Mouse (Mus musculus) liver, adult 2 months (tissue): Measurements from ENCODE around the gene Gm28035. TPM values are rescaled to one million over a fixed set of nuclear protein-coding genes. Genes with fewer than 3 reads are reported as not detected.

Experiments
- DNase-seq: peaks from one replicate; pipeline ENCODE4 v3.0.0-alpha.2; 2011; ENCODE audit warnings: low read depth, low spot score; ENCODE audit errors: extremely low read depth
- H3K27ac ChIP-seq: fragments of 200-500 bp; replicated peaks from 2 replicates; pipeline ENCODE4 v1.5.1; 2012; ENCODE audit warnings: low read depth, mild to moderate bottlenecking, control low read depth, inconsistent platforms, low read length; ENCODE audit not compliant: insufficient read depth
- H3K27me3 ChIP-seq: fragments of 200-500 bp; 2 replicates; pipeline ENCODE4 v1.6.1; 2012; ENCODE audit warnings: mild to moderate bottlenecking, moderate library complexity, low read length, inconsistent platforms; ENCODE audit not compliant: control insufficient read depth, insufficient read depth
- H3K36me3 ChIP-seq: fragments of 200-500 bp; 2 replicates; pipeline ENCODE4 v1.6.1; 2012; ENCODE audit warnings: low read length, inconsistent platforms; ENCODE audit not compliant: control insufficient read depth, insufficient read depth
- H3K4me1 ChIP-seq: fragments of 200-500 bp; 2 replicates; pipeline ENCODE4 v1.6.1; 2011; ENCODE audit warnings: low read length; ENCODE audit not compliant: control insufficient read depth, insufficient read depth
- H3K4me3 ChIP-seq: fragments of 200-500 bp; 2 replicates; pipeline ENCODE4 v1.5.1; 2011; ENCODE audit warnings: low read depth, mild to moderate bottlenecking, control low read depth, low read length, moderate library complexity; ENCODE audit not compliant: insufficient read depth
- H3K79me2 ChIP-seq: fragments of 200-500 bp; 2 replicates; pipeline ENCODE4 v1.6.1; 2012; ENCODE audit warnings: inconsistent platforms, mild to moderate bottlenecking, low read length, moderate library complexity; ENCODE audit not compliant: control insufficient read depth, insufficient read depth
- H3K9ac ChIP-seq: fragments of 200-500 bp; 2 replicates; pipeline ENCODE4 v1.6.1; 2012; ENCODE audit warnings: low read depth, mild to moderate bottlenecking, control low read depth, inconsistent platforms, low read length
- CTCF ChIP-seq: fragments of 200-500 bp; IDR thresholded peaks from 2 replicates; pipeline ENCODE4 v1.5.1; 2011; ENCODE audit warnings: low read depth, low read length, control low read depth
- POLR2A ChIP-seq: fragments of 200-500 bp; IDR thresholded peaks from 2 replicates; pipeline ENCODE4 v1.6.1; 2011; ENCODE audit warnings: low read length, control low read depth; ENCODE audit not compliant: insufficient read depth; ENCODE audit errors: extremely low read depth
- WGBS: fragments of 180-500 bp; shearing (Covaris S2); methylation state at CpG from one replicate; pipeline ENCODE4 v1.1.7; 2018; 5-methylcytosine and 5-hydroxymethylcytosine counted together
- polyA plus RNA-seq: library from polyadenylated mRNA; depleted of rRNA; stranded (reverse); fragments of >200 nt; gene quantifications from 2 replicates; pipeline ENCODE4 v1.2.3, GENCODE M21; 2012; rRNA removed
- total RNA-seq: library from RNA; depleted of rRNA; stranded (reverse); fragments of >200 nt; gene quantifications from 2 replicates; pipeline ENCODE4 v1.2.3, GENCODE M21; 2014; rRNA removed

Gm28035 gene
- 4.2 and 5.1 TPM in 2 replicates for total RNA-seq
- polyA plus RNA-seq = 5.9 and 8.6 TPM in 2 replicates

- no peak within 1 kb of the TSS for H3K4me3 ChIP-seq
- TF ChIP-seq POLR2A (no peak), CTCF (no peak)
- H3K27me3 ChIP-seq = no peaks in the 10 kb centered on the region
- 55% methylated on average over 2 of the region's 2 CpGs for WGBS
- peaks cover 45% of the 10 kb centered on the region for H3K79me2 ChIP-seq
- H3K36me3 ChIP-seq = peaks cover 6% of the 10 kb centered on the region; the same call in 1 of the 2 replicates
- H3K9ac ChIP-seq = peak within 1 kb of the TSS; percentile 42
- DNase-seq = no peak
- peak within 1 kb of the TSS; percentile 56 for H3K27ac ChIP-seq
- H3K4me1 ChIP-seq = peaks cover 38% of the 10 kb centered on the region
Measured at GRCm38 (mm10) chr2:30240267-30240666, at the start of gene Gm28035. Gene Gm28035 (plus strand): TSS chr2:30240567.

- no peak for DNase-seq
- H3K4me3 ChIP-seq = no peak overlapping the region
- peaks cover 8% of the 10 kb centered on the region; the same call in 1 of the 2 replicates for H3K79me2 ChIP-seq
- no peak overlapping the region for H3K27ac ChIP-seq
- peaks cover 5% of the 10 kb centered on the region; the same call in 1 of the 2 replicates for H3K4me1 ChIP-seq
- TF ChIP-seq POLR2A (no peak), CTCF (no peak)
- H3K9ac ChIP-seq = no peak overlapping the region
- peaks cover 27% of the 10 kb centered on the region for H3K36me3 ChIP-seq
- 54% methylated on average over 12 of the region's 12 CpGs for WGBS
- H3K27me3 ChIP-seq = no peaks in the 10 kb centered on the region
Measured at GRCm38 (mm10) chr2:30191790-30192580, 48.4 kb upstream of the Gm28035 start.

GRCm38 (mm10) chr2:30194656-30195055 lies 45.7 kb upstream of the Gm28035 start:
- Histone ChIP-seq H3K36me3 (peaks cover 16% of the 10 kb centered on the region), H3K79me2 (peaks cover 18% of the 10 kb centered on the region; the same call in 1 of the 2 replicates), H3K27ac (0 out of 2 replicates have a peak overlapping the region, but pooled peaks have one; percentile 16), H3K4me1 (peaks cover 20% of the 10 kb centered on the region), H3K9ac (no peak overlapping the region), H3K4me3 (no peak overlapping the region), H3K27me3 (no peaks in the 10 kb centered on the region)
- TF ChIP-seq CTCF (no peak), POLR2A (no peak)
- DNase-seq = no peak
- WGBS = 74% methylated on average over 3 of the region's 3 CpGs

- 0 out of 2 replicates have a peak, but pooled peaks cover 5% of the 10 kb centered on the region for H3K36me3 ChIP-seq
- DNase-seq = peak; percentile 63
- peak overlapping the region; percentile 58 for H3K27ac ChIP-seq
- no peak overlapping the region for H3K4me3 ChIP-seq
- peaks cover 22% of the 10 kb centered on the region; the same call in 1 of the 2 replicates for H3K79me2 ChIP-seq
- H3K4me1 ChIP-seq = peaks cover 37% of the 10 kb centered on the region
- peak overlapping the region; percentile 22 for H3K9ac ChIP-seq
- TF ChIP-seq CTCF (no peak), POLR2A (no peak)
- H3K27me3 ChIP-seq = no peaks in the 10 kb centered on the region
- 30% methylated on average over 4 of the region's 4 CpGs for WGBS
Measured at GRCm38 (mm10) chr2:30198021-30198420, 42.3 kb upstream of the Gm28035 start.

- H3K4me1 ChIP-seq = peaks cover 38% of the 10 kb centered on the region
- H3K36me3 ChIP-seq = 0 out of 2 replicates have a peak, but pooled peaks cover 2% of the 10 kb centered on the region
- H3K4me3 ChIP-seq = peak overlapping the region; percentile 15
- no peak for TF ChIP-seq POLR2A
- TF ChIP-seq CTCF = no peak
- peak overlapping the region; percentile 81 for H3K9ac ChIP-seq
- peaks cover 19% of the 10 kb centered on the region; the same call in 1 of the 2 replicates for H3K79me2 ChIP-seq
- peak overlapping the region; percentile 97 for H3K27ac ChIP-seq
- 44% methylated on average over 1 of the region's 1 CpGs for WGBS
- peak; percentile 100 for DNase-seq
- no peaks in the 10 kb centered on the region for H3K27me3 ChIP-seq
Measured at GRCm38 (mm10) chr2:30199984-30200383, 40.4 kb upstream of the Gm28035 start.
